Mouse (Mus musculus) lung, postnatal 14 days (tissue): Measurements from ENCODE around the gene Atrnl1.

ENCODE experiments used
- DNase-seq: peaks from one replicate; pipeline ENCODE4 v3.0.0; 2021

The Atrnl1 gene

GRCm38 (mm10) chr19:57610476-57611261 is at the start of gene Atrnl1:
Gene Atrnl1, plus strand, starts transcription at chr19:57611034.
- DNase-seq: peak; percentile 86

- DNase-seq: no peak
Observed at GRCm38 (mm10) chr19:57561486-57561885, 49.3 kb upstream of the Atrnl1 start.

GRCm38 (mm10) chr19:57569040-57569439 is 41.8 kb upstream of the Atrnl1 start:
- DNase-seq: no peak

- no peak for DNase-seq
Observed at GRCm38 (mm10) chr19:57572360-57573237, 38.2 kb upstream of the Atrnl1 start.

- no peak for DNase-seq
Observed at GRCm38 (mm10) chr19:57573470-57573869, 37.4 kb upstream of the Atrnl1 start.

- no peak for DNase-seq
Observed at GRCm38 (mm10) chr19:57575027-57575426, 35.8 kb upstream of the Atrnl1 start.

- no peak for DNase-seq
Observed at GRCm38 (mm10) chr19:57576836-57577235, 34.0 kb upstream of the Atrnl1 start.

GRCm38 (mm10) chr19:57577256-57577655 is 33.6 kb upstream of the Atrnl1 start:
- DNase-seq: no peak

- no peak for DNase-seq
Observed at GRCm38 (mm10) chr19:57580962-57581361, 29.9 kb upstream of the Atrnl1 start.

GRCm38 (mm10) chr19:57585231-57585792 is 25.5 kb upstream of the Atrnl1 start:
- no peak for DNase-seq

- DNase-seq: no peak
Observed at GRCm38 (mm10) chr19:57586172-57586571, 24.7 kb upstream of the Atrnl1 start.

- no peak for DNase-seq
Observed at GRCm38 (mm10) chr19:57589516-57589915, 21.3 kb upstream of the Atrnl1 start.

GRCm38 (mm10) chr19:57590895-57591294 is 19.9 kb upstream of the Atrnl1 start:
- no peak for DNase-seq

GRCm38 (mm10) chr19:57591631-57592030 is 19.2 kb upstream of the Atrnl1 start:
- DNase-seq: no peak

- no peak for DNase-seq
Observed at GRCm38 (mm10) chr19:57592355-57592754, 18.5 kb upstream of the Atrnl1 start.

- DNase-seq: no peak
Observed at GRCm38 (mm10) chr19:57599126-57599525, 11.7 kb upstream of the Atrnl1 start.

- DNase-seq: peak; percentile 13
Observed at GRCm38 (mm10) chr19:57600233-57600929, 10.5 kb upstream of the Atrnl1 start.

GRCm38 (mm10) chr19:57600930-57601328 is 9.9 kb upstream of the Atrnl1 start:
- no peak for DNase-seq

GRCm38 (mm10) chr19:57603593-57603992 is 7.2 kb upstream of the Atrnl1 start:
- DNase-seq: no peak

- DNase-seq: no peak
Observed at GRCm38 (mm10) chr19:57605941-57606340, 4.9 kb upstream of the Atrnl1 start.

- no peak for DNase-seq
Observed at GRCm38 (mm10) chr19:57606351-57606750, 4.5 kb upstream of the Atrnl1 start.

- peak; percentile 70 for DNase-seq
Observed at GRCm38 (mm10) chr19:57609361-57610057, 1.3 kb upstream of the Atrnl1 start.
